In genomic region chr4:43453413-43453812, GRCm38 (mm10) we compare ENCODE assay signal across 8 mouse cellular contexts. TPM values are rescaled to one million over a fixed set of nuclear protein-coding genes. Genes with fewer than 3 reads are reported as not detected.
DNase-seq lines count a peak whose midpoint lies in the region; ATAC-seq and TF ChIP-seq lines count a peak whose summit lies in the region.

No protein-coding gene starts in this region.

- H3ac ChIP-seq in myocyte (ENCODE audit: control insufficient read depth, insufficient read length) = no peak overlapping the region

- intact Hi-C loops in heart, adult 2 months (cut with DNase I) = no loop called here
- intact Hi-C loops in left cerebral cortex, postnatal 14 days (cut with DNase I) = no loop called here

- no peak overlapping the region for H3K27ac ChIP-seq in heart, adult 2 months
- peak overlapping the region; percentile 78 for H3K27ac ChIP-seq in bone marrow, adult 2 months (ENCODE audit: control insufficient read depth, insufficient read depth, low read depth, low read length, poor library complexity)
- H3K27ac ChIP-seq in hindbrain, embryonic 16.5 days (ENCODE audit: low read depth, low read length) = no peak overlapping the region

- peak overlapping the region; percentile 15; the same call in 1 of the 2 replicates for H3K9ac ChIP-seq in heart, adult 2 months (ENCODE audit: low read depth, low read length)
- H3K9ac ChIP-seq in hindbrain, embryonic 16.5 days (ENCODE audit: low read depth, low read length) = peak overlapping the region; percentile 7; the same call in 1 of the 2 replicates

- no peaks in the 10 kb centered on the region for H3K9me3 ChIP-seq in hindbrain, embryonic 16.5 days (ENCODE audit: control insufficient read depth, low read length)

- H3K4me3 ChIP-seq in heart, adult 2 months = peak overlapping the region; percentile 23
- H3K4me3 ChIP-seq in bone marrow, adult 2 months (replicated peaks; ENCODE audit: control insufficient read depth, low read depth, low read length) = peak overlapping the region; percentile 65
- H3K4me3 ChIP-seq in hindbrain, embryonic 16.5 days (ENCODE audit: low read length) = peak overlapping the region; percentile 3
- no peak overlapping the region for H3K4me3 ChIP-seq in myocyte

- no peaks in the 10 kb centered on the region for H3K36me3 ChIP-seq in heart, adult 2 months (ENCODE audit: control insufficient read depth, insufficient read depth, low read length)
- no peaks in the 10 kb centered on the region for H3K36me3 ChIP-seq in hindbrain, embryonic 16.5 days (ENCODE audit: control insufficient read depth, insufficient read depth, low read length)
- no peaks in the 10 kb centered on the region for H3K36me3 ChIP-seq in myocyte (ENCODE audit: control insufficient read depth, insufficient read depth)

- H3K79me2 ChIP-seq in heart, adult 2 months (replicated peaks; ENCODE audit: control insufficient read depth, insufficient read depth, low read length) = no peaks in the 10 kb centered on the region
- no peaks in the 10 kb centered on the region for H3K79me2 ChIP-seq in myocyte (ENCODE audit: control insufficient read depth, insufficient read depth)

- no peak for ATAC-seq in hindbrain, embryonic 16.5 days

- H3K4me1 ChIP-seq in heart, adult 2 months (ENCODE audit: control insufficient read depth, insufficient read depth, low read length) = peaks cover 4% of the 10 kb centered on the region
- peaks cover 5% of the 10 kb centered on the region for H3K4me1 ChIP-seq in bone marrow, adult 2 months (ENCODE audit: control insufficient read depth, insufficient read depth, low read length)
- peaks cover 11% of the 10 kb centered on the region for H3K4me1 ChIP-seq in hindbrain, embryonic 16.5 days (ENCODE audit: control insufficient read depth, insufficient read depth, low read depth, low read length)

- WGBS in heart, adult 2 months = 3% methylated on average over 18 of the region's 18 CpGs
- 0% methylated on average over 18 of the region's 18 CpGs for WGBS in bone marrow, adult 2 months
- under 1% methylated on average over 18 of the region's 18 CpGs for WGBS in hindbrain, embryonic 16.5 days

- TF ChIP-seq POLR2A in heart, adult 2 months (IDR thresholded peaks at IDR 0.05; ENCODE audit: insufficient read depth, low read depth, low read length) = no peak
- no peak for TF ChIP-seq POLR2A in bone marrow, adult 2 months (IDR thresholded peaks at IDR 0.05; ENCODE audit: borderline replicate concordance, control insufficient read depth, low read depth, low read length)
- TF ChIP-seq POLR2A in myocyte (IDR thresholded peaks at IDR 0.05; ENCODE audit: insufficient read length, low read depth) = no peak

- TF ChIP-seq CTCF in heart, adult 2 months (IDR thresholded peaks at IDR 0.05) = no peak
- no peak for TF ChIP-seq CTCF in bone marrow, adult 2 months (IDR thresholded peaks at IDR 0.05; ENCODE audit: control insufficient read depth, insufficient read depth, low read length)

- H3K4me2 ChIP-seq in hindbrain, embryonic 16.5 days (ENCODE audit: low read length) = peak overlapping the region; percentile 40
- H3K4me2 ChIP-seq in myocyte (ENCODE audit: low read depth) = peak overlapping the region; percentile 57

- no peak for TF ChIP-seq EP300 in heart, adult 2 months (IDR thresholded peaks at IDR 0.05; ENCODE audit: insufficient read depth, low read depth, low read length)

- no peak for DNase-seq in heart, adult 2 months
- DNase-seq in heart, adult 9 months (ENCODE audit: low spot score in 2 of 2) = no peak
- no peak for DNase-seq in layer of hippocampus, adult 18-20 months (ENCODE audit: low spot score in 2 of 2)
- no peak for DNase-seq in left cerebral cortex, postnatal 14 days (ENCODE audit: low spot score in 2 of 2)
- no peak for DNase-seq in cerebellum, postnatal 10 days

- no peaks in the 10 kb centered on the region for H3K27me3 ChIP-seq in heart, adult 2 months (ENCODE audit: control insufficient read depth, insufficient read depth, low read length)
- peaks cover 3% of the 10 kb centered on the region; the same call in 1 of the 2 replicates for H3K27me3 ChIP-seq in hindbrain, embryonic 16.5 days (replicated peaks; ENCODE audit: control insufficient read depth, insufficient read depth, low read length)
- H3K27me3 ChIP-seq in myocyte (ENCODE audit: control insufficient read depth, insufficient read depth, insufficient read length) = no peaks in the 10 kb centered on the region

TF ChIP-seq in myocyte, 11 proteins besides CTCF, POLR2A, EP300 and RAD21:
- TF ChIP-seq E2F4 (IDR thresholded peaks at IDR 0.05; ENCODE audit: insufficient read depth) (no peak), TCF12 (IDR thresholded peaks at IDR 0.05; ENCODE audit: insufficient read depth, poor library complexity, severe bottlenecking) (no peak), POLR2AphosphoS2 (IDR thresholded peaks at IDR 0.05; ENCODE audit: insufficient read length, low read depth) (no peak), MYOG (IDR thresholded peaks at IDR 0.05; ENCODE audit: control insufficient read depth in 1 of 3, insufficient read depth in 1 of 3, insufficient read length in 2 of 3, low read depth in 2 of 3) (peak in 1 of 3 experiments; percentile 31)

RNA-seq across cellular contexts. Expression of gene Cd72, which starts 1.0 kb away (rescaled TPM):
- 1 to 10 TPM in 1 of 2 experiments, under 1 TPM in 1; 0.97 to 1.0 TPM for total RNA-seq in heart, adult 2 months (2021)
- 1.8 and 4.8 TPM in 2 replicates for polyA plus RNA-seq in heart, adult 2 months (2012; rRNA removed)
- polyA plus RNA-seq in bone marrow, adult 2 months (2011; ENCODE audit: insufficient read depth, insufficient read length, low replicate concordance, missing spikeins) = 186 and 275 TPM in 2 replicates
- 5.1 and 5.3 TPM in 2 replicates for polyA plus RNA-seq in hindbrain, embryonic 16.5 days (2015; fragmentation: Nextera tagmentation; extraction: Ambion mirVana)
- polyA plus RNA-seq in myocyte (2012; fragmentation: generic; extraction: Trizol) = 0.74 TPM
- not detected for total RNA-seq in layer of hippocampus, adult 18-20 months (2021)
- under 1 TPM in 1 of 2 experiments, not detected in 1; 0.36 TPM for total RNA-seq in left cerebral cortex, postnatal 14 days (2021)

RNA-seq across cellular contexts. Expression of gene Tesk1, which starts 11.7 kb away (rescaled TPM):
- 10 to 100 TPM; 36.6 to 37.5 TPM for total RNA-seq in heart, adult 2 months (2021)
- polyA plus RNA-seq in heart, adult 2 months (2012; rRNA removed) = 51.5 and 52.6 TPM in 2 replicates
- 2.7 and 6.0 TPM in 2 replicates for polyA plus RNA-seq in bone marrow, adult 2 months (2011; ENCODE audit: insufficient read depth, insufficient read length, low replicate concordance, missing spikeins)
- polyA plus RNA-seq in hindbrain, embryonic 16.5 days (2015; fragmentation: Nextera tagmentation; extraction: Ambion mirVana) = 8.9 and 9.2 TPM in 2 replicates
- 40.4 TPM for polyA plus RNA-seq in myocyte (2012; fragmentation: generic; extraction: Trizol)
- total RNA-seq in layer of hippocampus, adult 18-20 months (2021) = 10 to 100 TPM; 83.3 to 89.9 TPM
- 10 to 100 TPM; 63.7 to 69.4 TPM for total RNA-seq in left cerebral cortex, postnatal 14 days (2021)

RNA-seq across cellular contexts. Expression of gene Fam166b, which starts 24.5 kb away (rescaled TPM):
- not detected for total RNA-seq in heart, adult 2 months (2021)
- 1.4 TPM in 1 of 2 replicates, not detected in the other for polyA plus RNA-seq in heart, adult 2 months (2012; rRNA removed)
- polyA plus RNA-seq in bone marrow, adult 2 months (2011; ENCODE audit: insufficient read depth, insufficient read length, low replicate concordance, missing spikeins) = not detected in 2 replicates
- polyA plus RNA-seq in hindbrain, embryonic 16.5 days (2015; fragmentation: Nextera tagmentation; extraction: Ambion mirVana) = 1.1 and 1.4 TPM in 2 replicates
- 0.04 TPM for polyA plus RNA-seq in myocyte (2012; fragmentation: generic; extraction: Trizol)
- total RNA-seq in layer of hippocampus, adult 18-20 months (2021) = under 1 TPM; 0.54 to 0.81 TPM
- under 1 TPM; 0.33 to 0.74 TPM for total RNA-seq in left cerebral cortex, postnatal 14 days (2021)

RNA-seq across cellular contexts. Expression of gene Sit1, which starts 30.1 kb away (rescaled TPM):
- under 1 TPM in 1 of 2 experiments, not detected in 1; 0.31 TPM for total RNA-seq in heart, adult 2 months (2021)
- polyA plus RNA-seq in heart, adult 2 months (2012; rRNA removed) = not detected in 2 replicates
- 1.1 TPM in 1 of 2 replicates, not detected in the other for polyA plus RNA-seq in bone marrow, adult 2 months (2011; ENCODE audit: insufficient read depth, insufficient read length, low replicate concordance, missing spikeins)
- not detected in 2 replicates for polyA plus RNA-seq in hindbrain, embryonic 16.5 days (2015; fragmentation: Nextera tagmentation; extraction: Ambion mirVana)
- polyA plus RNA-seq in myocyte (2012; fragmentation: generic; extraction: Trizol) = not detected
- not detected for total RNA-seq in layer of hippocampus, adult 18-20 months (2021)
- not detected for total RNA-seq in left cerebral cortex, postnatal 14 days (2021)

RNA-seq across cellular contexts. Expression of gene Ccdc107, which starts 39.3 kb away (rescaled TPM):
- 10 to 100 TPM; 29.8 to 33.8 TPM for total RNA-seq in heart, adult 2 months (2021)
- 50.8 and 67.9 TPM in 2 replicates for polyA plus RNA-seq in heart, adult 2 months (2012; rRNA removed)
- polyA plus RNA-seq in bone marrow, adult 2 months (2011; ENCODE audit: insufficient read depth, insufficient read length, low replicate concordance, missing spikeins) = 37.7 and 76.5 TPM in 2 replicates
- polyA plus RNA-seq in hindbrain, embryonic 16.5 days (2015; fragmentation: Nextera tagmentation; extraction: Ambion mirVana) = 83.6 and 99.8 TPM in 2 replicates
- 111 TPM for polyA plus RNA-seq in myocyte (2012; fragmentation: generic; extraction: Trizol)
- total RNA-seq in layer of hippocampus, adult 18-20 months (2021) = 10 to 100 TPM; 27.7 to 29.3 TPM
- 10 to 100 TPM; 23.0 to 29.0 TPM for total RNA-seq in left cerebral cortex, postnatal 14 days (2021)

Comparison
In these comparisons a context has a peak if more than half of its experiments do, and no peak if none do; other contexts are left out.
1. RNA of gene Cd72, which starts 1.0 kb away (polyA plus RNA-seq): 186 to 275 TPM in bone marrow, adult 2 months; 5.1 to 5.3 TPM in hindbrain, embryonic 16.5 days, 1.8 to 4.8 TPM in heart, adult 2 months and 0.74 TPM in myocyte (single experiment); every median in the first group is over 10 times any median in the second.